Mouse (Mus musculus) heart, embryonic 15.5 days (tissue): Measurements from ENCODE around the gene Ensa. TPM values are rescaled to one million over a fixed set of nuclear protein-coding genes. Genes with fewer than 3 reads are reported as not detected.
A peak's percentile ranks its signal among the peaks of the same experiment; 100 is the strongest.
"Not testable (repeated sequence)": the region's sequence is repeated elsewhere in the genome, so short reads cannot be mapped to it uniquely, and the experiment has no call there.

Source experiments
- ATAC-seq: fragments of 200-750 bp; cut with Nextera tagmentation; replicated peaks from 2 replicates; pipeline ENCODE4 v1.8.0; 2017; ENCODE audit warnings: low read depth, moderate TSS enrichment; ENCODE audit not compliant: insufficient number of reproducible peaks, insufficient read depth, low FRiP score
- H3K27ac ChIP-seq: fragments of 300-500 bp; sonication (generic); 2 replicates; pipeline ENCODE4 v1.5.1; 2015; ENCODE audit warnings: mild to moderate bottlenecking, inconsistent platforms
- H3K27me3 ChIP-seq: fragments of 300-500 bp; sonication (generic); 2 replicates; pipeline ENCODE4 v1.6.1; 2015; ENCODE audit warnings: inconsistent platforms
- H3K36me3 ChIP-seq: fragments of 300-500 bp; sonication (generic); 2 replicates; pipeline ENCODE4 v1.6.1; 2015; ENCODE audit warnings: mild to moderate bottlenecking, inconsistent platforms
- H3K4me1 ChIP-seq: fragments of 300-500 bp; sonication (generic); replicated peaks from 2 replicates; pipeline ENCODE4 v1.6.1; 2015; ENCODE audit warnings: inconsistent platforms
- H3K4me2 ChIP-seq: fragments of 300-500 bp; sonication (generic); 2 replicates; pipeline ENCODE4 v1.6.1; 2015; ENCODE audit warnings: inconsistent platforms, mild to moderate bottlenecking, moderate library complexity
- H3K4me3 ChIP-seq: fragments of 300-500 bp; sonication (generic); 2 replicates; pipeline ENCODE4 v1.5.1; 2015; ENCODE audit warnings: mild to moderate bottlenecking, inconsistent platforms
- H3K9ac ChIP-seq: fragments of 300-500 bp; sonication (generic); 2 replicates; pipeline ENCODE4 v1.6.1; 2015; ENCODE audit warnings: mild to moderate bottlenecking, inconsistent platforms
- H3K9me3 ChIP-seq: fragments of 300-500 bp; sonication (generic); replicated peaks from 2 replicates; pipeline ENCODE4 v1.6.1; 2016; ENCODE audit warnings: inconsistent platforms
- WGBS: fragments of 180-500 bp; shearing (Covaris S2); methylation state at CpG from one replicate; pipeline ENCODE4 v1.1.7; 2015; ENCODE audit warnings: mixed read lengths; 5-methylcytosine and 5-hydroxymethylcytosine counted together
- polyA plus RNA-seq: library from polyadenylated mRNA; unstranded; fragments of >200 nt; fragmentation: Nextera tagmentation; extraction: Ambion mirVana; gene quantifications from 2 replicates; pipeline ENCODE4 v1.2.1, GENCODE M21; 2015

The Ensa gene
- polyA plus RNA-seq, 1 experiment from 2014 or later: 45.8 TPM

DNA sequence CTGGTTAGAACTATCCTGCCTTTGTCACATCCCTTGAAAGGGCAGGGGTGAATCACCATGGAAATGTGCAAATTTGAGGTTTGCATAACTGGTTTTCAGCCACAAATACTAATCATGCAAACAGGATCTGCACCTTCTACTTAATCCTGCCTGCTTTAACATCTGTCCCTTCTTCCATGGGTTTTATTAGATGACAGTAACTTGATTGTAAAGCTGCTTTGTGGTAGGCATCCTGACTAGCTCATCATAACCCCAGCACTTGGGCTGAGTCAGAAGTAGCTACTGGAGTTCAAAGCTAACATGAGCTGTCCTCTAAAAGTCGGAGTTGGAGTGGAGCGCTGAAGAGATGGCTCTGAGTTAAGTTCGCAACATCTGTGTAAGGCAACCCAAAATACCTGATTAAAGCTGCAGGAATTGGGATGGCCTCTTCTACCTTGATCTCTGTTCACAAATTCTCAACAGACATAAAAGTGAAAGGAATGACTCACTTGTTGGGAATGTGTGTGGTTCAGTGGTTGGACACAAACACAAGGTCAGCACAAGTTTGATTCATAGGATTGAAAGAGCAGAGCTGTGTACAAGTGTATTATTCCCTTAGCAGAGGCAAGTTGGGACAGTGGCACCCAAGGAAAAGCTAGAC lies 39.3 kb downstream of the Ensa start:
- Histone ChIP-seq H3K9me3 (no peaks in the 10 kb centered on the region), H3K36me3 (peaks cover 27% of the 10 kb centered on the region), H3K27ac (peak overlapping the region; percentile 98), H3K27me3 (no peaks in the 10 kb centered on the region), H3K4me2 (peak overlapping the region; percentile 26), H3K4me3 (no peak overlapping the region), H3K4me1 (peaks cover 84% of the 10 kb centered on the region), H3K9ac (no peak overlapping the region; the same call in 1 of the 2 replicates)
- 71% methylated on average over 3 of the region's 3 CpGs for WGBS
- no peak for ATAC-seq

DNA sequence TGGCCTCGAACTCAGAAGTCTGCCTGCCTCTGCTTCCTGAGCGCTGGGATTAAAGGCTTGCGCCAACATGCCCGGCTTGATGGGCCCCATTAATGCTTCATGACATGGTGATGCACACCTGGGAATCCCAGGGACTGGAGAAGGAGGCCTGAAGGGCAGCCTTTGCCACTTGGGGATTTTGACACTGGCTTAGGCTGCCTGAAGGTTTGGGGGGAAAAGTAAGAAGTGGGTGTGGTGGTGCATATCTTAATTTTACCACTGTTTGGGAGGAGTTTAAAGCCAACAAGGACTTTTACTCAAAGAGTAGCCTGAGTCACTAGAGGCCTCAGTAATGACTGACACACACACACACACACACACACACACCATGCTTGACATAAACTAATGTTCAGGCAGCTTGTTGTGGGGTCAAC lies 40.2 kb downstream of the Ensa start:
- no peak for ATAC-seq
- H3K4me2 ChIP-seq: no peak overlapping the region
- H3K4me3 ChIP-seq: no peak overlapping the region
- no peak overlapping the region for H3K9ac ChIP-seq
- H3K27me3 ChIP-seq: no peaks in the 10 kb centered on the region
- H3K9me3 ChIP-seq: no peaks in the 10 kb centered on the region
- H3K4me1 ChIP-seq: peaks cover 87% of the 10 kb centered on the region
- peak overlapping the region; percentile 98 for H3K27ac ChIP-seq
- 87% methylated on average over 4 of the region's 4 CpGs for WGBS
- H3K36me3 ChIP-seq: peaks cover 27% of the 10 kb centered on the region

DNA sequence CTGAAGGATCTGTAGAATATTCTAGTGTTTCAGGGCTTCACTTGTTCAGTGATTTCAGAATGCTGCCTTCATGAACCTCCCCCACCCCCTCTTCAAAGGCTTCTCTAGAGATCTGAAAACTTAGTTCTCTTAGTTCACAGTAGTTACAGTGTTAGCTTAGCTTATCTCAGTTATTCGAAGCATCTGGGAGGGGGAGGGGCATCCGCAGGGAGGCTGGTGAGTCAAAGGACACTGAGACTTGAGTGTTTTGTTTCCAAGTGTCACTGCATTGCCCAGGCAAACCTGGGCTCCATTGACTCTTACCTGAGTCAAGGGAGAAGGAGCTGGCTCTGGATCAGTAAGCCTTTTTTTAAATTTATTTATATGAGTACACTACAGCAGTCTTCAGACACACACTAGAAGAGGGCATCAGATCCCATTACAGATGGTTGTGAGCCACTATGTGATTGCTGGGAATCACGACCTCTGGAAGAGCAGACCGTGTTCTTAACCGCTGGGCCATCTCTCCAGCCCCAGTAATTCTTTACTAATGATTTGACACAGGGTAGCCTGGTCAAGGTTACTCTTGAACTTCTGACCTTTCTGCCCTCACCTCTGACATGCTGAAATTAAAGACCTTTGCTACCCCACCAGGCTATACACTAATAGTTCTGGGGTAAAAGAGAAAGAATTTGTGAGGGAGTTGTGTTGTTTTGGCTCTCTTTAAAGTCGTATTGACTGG lies 41.5 kb downstream of the Ensa start:
- ATAC-seq: peak; percentile 70; the same call in 1 of the 2 replicates
- Histone ChIP-seq H3K4me1 (peaks cover 79% of the 10 kb centered on the region), H3K27me3 (no peaks in the 10 kb centered on the region), H3K9ac (no peak overlapping the region), H3K4me3 (peak overlapping the region; percentile 2; the same call in 1 of the 2 replicates), H3K9me3 (no peaks in the 10 kb centered on the region), H3K36me3 (peaks cover 19% of the 10 kb centered on the region), H3K4me2 (peak overlapping the region; percentile 36), H3K27ac (peak overlapping the region; percentile 98)
- WGBS: 13% methylated on average over 6 of the region's 6 CpGs

DNA sequence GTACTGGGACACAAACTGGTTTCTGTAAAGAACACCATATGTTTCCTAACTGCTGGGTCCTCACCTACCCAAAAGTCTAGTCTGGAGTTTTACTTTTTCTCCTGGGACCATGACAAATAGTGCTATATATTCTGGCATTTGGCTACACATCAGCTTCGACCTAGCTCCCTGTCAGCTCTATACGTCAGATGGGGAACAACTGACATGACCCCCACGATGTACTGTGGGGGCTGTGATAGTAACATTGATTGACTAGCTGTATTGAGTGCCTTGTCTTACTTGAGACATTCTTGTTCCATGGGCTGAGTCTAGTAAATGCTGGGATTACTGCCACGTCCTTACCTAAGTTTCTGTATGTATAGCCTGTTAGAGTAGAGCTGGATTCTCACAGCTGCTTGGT lies 42.7 kb downstream of the Ensa start:
- Histone ChIP-seq H3K4me2 (peak overlapping the region; percentile 35), H3K9ac (peak overlapping the region; percentile 8; the same call in 1 of the 2 replicates), H3K36me3 (peaks cover 16% of the 10 kb centered on the region), H3K4me1 (peaks cover 81% of the 10 kb centered on the region), H3K9me3 (no peaks in the 10 kb centered on the region), H3K27me3 (no peaks in the 10 kb centered on the region), H3K27ac (peak overlapping the region; percentile 98), H3K4me3 (no peak overlapping the region; the same call in 1 of the 2 replicates)
- WGBS: 22% methylated on average over 4 of the region's 4 CpGs
- ATAC-seq: no peak

DNA sequence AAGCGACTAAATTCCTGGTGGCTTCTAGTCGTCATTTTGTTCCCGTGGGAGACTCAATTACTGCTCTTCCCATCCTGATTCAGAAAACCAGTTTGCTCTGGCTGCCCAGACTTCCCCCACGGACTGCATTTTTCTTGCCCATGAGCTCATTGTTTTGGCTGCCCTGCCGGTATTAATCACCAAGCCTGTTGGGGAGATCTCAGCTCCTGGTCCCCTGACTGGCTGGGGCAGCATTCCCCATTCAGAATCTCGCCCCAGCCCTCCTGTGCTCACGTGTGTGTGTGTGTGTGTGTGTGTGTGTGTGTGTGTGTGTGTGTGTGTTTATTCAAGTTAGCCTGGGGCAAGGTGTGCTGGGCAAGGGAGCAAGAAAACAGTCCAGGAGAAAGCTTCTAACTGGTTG lies 43.2 kb downstream of the Ensa start:
- Histone ChIP-seq H3K4me2 (peak overlapping the region; percentile 35), H3K27ac (peak overlapping the region; percentile 98), H3K9me3 (no peaks in the 10 kb centered on the region), H3K9ac (peak overlapping the region; percentile 8; the same call in 1 of the 2 replicates), H3K36me3 (peaks cover 15% of the 10 kb centered on the region), H3K4me1 (peaks cover 81% of the 10 kb centered on the region), H3K27me3 (no peaks in the 10 kb centered on the region), H3K4me3 (no peak overlapping the region; the same call in 1 of the 2 replicates)
- WGBS: 13% methylated on average over 7 of the region's 7 CpGs
- ATAC-seq: peak; percentile 47

DNA sequence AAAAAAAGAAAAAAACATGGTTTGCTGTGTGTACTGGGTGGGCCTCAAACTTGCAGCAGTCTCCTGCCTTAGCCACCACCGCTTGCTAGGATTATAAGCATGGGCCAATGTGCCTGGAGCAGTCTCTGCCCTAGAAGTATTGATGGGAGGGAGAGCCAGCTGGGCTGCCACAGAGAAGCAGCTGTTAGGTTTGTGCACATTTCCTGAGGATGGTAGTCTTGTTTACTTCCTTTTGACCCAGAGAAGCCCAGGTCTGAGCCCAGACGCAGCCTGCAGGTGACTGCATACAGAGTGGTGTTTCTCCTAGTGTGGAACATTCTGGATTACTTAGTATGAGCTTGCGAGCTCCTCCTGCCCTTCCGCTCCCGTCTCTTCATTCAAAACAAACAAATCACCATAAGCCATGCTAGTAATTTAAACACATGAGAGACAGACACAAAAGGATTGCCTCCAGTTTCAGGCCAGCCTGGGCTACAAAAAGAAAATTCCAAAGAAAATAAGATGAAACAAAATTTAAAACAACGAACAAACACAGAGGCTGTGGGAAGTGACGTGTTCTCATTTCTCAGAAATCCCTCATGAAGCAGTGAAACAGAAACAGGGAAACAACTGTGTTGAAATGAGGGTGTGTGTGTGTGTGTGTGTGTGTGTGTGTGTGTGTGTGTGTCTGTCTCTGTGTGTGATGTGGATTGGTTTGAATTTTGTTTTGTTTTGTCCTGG lies 44.0 kb downstream of the Ensa start:
- ATAC-seq: no peak
- Histone ChIP-seq H3K9ac (no peak overlapping the region), H3K4me3 (no peak overlapping the region), H3K36me3 (peaks cover 9% of the 10 kb centered on the region), H3K4me1 (peaks cover 81% of the 10 kb centered on the region), H3K27me3 (no peaks in the 10 kb centered on the region), H3K27ac (peak overlapping the region; percentile 98), H3K9me3 (no peaks in the 10 kb centered on the region), H3K4me2 (peak overlapping the region; percentile 35)
- WGBS: 72% methylated on average over 7 of the region's 7 CpGs

DNA sequence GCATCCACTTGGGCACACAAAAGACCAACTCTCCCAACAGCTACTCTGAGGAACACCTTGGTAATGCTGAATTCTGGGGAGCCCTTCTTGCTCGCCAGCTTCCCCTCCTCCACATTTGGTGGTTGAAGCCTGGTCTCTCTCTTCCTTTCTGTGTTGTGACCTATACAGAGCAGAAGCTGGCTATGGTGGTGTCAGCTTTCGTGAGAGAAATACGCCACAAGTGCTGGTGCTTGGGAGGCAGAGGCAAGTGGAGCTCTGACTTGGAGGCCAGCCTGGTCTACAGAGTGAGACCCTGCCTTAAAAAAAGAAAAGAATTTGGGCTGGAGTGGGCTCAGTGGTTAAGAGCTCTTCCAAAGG lies 44.5 kb downstream of the Ensa start:
- H3K36me3 ChIP-seq: peaks cover 8% of the 10 kb centered on the region
- ATAC-seq: no peak
- peak overlapping the region; percentile 98 for H3K27ac ChIP-seq
- H3K27me3 ChIP-seq: no peaks in the 10 kb centered on the region
- H3K4me3 ChIP-seq: no peak overlapping the region
- H3K4me1 ChIP-seq: peaks cover 81% of the 10 kb centered on the region
- 88% methylated on average over 3 of the region's 3 CpGs for WGBS
- H3K4me2 ChIP-seq: no peak overlapping the region
- H3K9me3 ChIP-seq: no peaks in the 10 kb centered on the region
- H3K9ac ChIP-seq: no peak overlapping the region

DNA sequence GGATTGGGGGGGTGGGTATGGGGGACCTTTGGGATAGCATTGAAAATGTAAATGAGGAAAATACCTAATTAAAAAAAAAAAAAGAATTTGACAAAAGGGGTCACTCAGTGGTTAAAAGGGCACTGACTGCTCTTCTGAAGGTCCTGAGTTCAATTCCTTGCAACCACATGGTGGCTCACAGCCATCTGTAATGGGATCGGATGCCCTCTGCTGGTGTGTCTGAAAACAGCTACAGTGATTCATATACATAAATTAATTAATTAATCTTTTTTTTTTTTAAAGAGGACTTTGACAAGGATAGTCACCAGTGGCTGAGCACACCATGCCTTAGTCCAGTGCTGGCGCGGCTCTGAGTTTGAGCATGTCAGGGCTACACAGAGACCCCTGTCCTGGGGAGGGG lies 45.6 kb downstream of the Ensa start:
- not testable (repeated sequence) for H3K27me3 ChIP-seq, H3K4me3 ChIP-seq, H3K9me3 ChIP-seq, H3K36me3 ChIP-seq, ATAC-seq, H3K9ac ChIP-seq, H3K4me2 ChIP-seq
- 94% methylated on average over 3 of the region's 3 CpGs for WGBS
- 0 out of 2 replicates have a peak overlapping the region, but pooled peaks have one; percentile 5 for H3K27ac ChIP-seq
- H3K4me1 ChIP-seq: peaks cover 81% of the 10 kb centered on the region

DNA sequence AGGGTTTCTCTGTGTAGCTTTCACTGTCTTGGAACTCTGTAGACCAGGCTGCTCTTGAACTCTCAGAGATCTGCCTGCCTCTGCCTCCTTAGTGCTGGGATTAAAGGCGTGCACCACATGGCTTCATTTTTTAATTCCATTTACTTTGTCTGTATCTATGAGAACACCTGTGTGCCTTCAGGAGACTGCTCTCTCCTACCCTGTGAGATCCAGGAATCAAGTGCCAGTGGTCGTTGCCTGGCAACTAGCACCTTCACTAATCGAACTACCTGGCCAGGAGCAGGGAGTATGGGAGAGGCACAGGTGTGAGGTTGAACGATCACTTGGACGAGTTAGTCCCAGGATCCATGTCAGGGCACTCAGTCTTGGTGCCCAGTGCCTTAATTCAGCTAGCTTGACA lies 46.4 kb downstream of the Ensa start:
- Histone ChIP-seq H3K4me1 (peaks cover 81% of the 10 kb centered on the region), H3K9ac (no peak overlapping the region; the same call in 1 of the 2 replicates), H3K36me3 (no peaks in the 10 kb centered on the region; the same call in 1 of the 2 replicates), H3K9me3 (no peaks in the 10 kb centered on the region), H3K27me3 (no peaks in the 10 kb centered on the region), H3K27ac (0 out of 2 replicates have a peak overlapping the region, but pooled peaks have one; percentile 5), H3K4me3 (no peak overlapping the region), H3K4me2 (no peak overlapping the region)
- ATAC-seq: no peak
- WGBS: 86% methylated on average over 5 of the region's 5 CpGs

DNA sequence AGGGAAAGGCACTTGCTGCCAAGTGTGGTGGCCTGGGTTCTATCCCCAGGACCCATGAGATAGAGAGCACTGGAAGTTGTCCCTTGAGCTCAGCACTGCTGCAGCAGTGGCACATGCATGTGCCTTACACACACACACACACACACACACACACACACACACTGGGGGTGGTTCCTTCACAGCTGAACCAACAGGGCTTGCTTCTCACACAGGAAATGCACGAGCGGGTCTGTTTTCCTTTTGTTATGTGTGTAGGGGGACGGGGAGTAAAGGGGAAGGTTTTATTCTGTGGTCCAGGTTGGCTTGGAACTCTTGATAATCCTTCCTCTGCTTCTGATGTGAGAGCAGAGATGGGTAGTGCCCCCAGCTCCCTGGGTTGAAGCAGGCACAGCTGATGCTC lies 47.7 kb downstream of the Ensa start:
- peaks cover 81% of the 10 kb centered on the region for H3K4me1 ChIP-seq
- no peaks in the 10 kb centered on the region for H3K27me3 ChIP-seq
- peak overlapping the region; percentile 97 for H3K27ac ChIP-seq
- ATAC-seq: no peak
- H3K9ac ChIP-seq: peak overlapping the region; percentile 54; the same call in 1 of the 2 replicates
- H3K4me3 ChIP-seq: 0 out of 2 replicates have a peak overlapping the region, but pooled peaks have one; percentile 27
- 39% methylated on average over 3 of the region's 3 CpGs for WGBS
- no peaks in the 10 kb centered on the region for H3K9me3 ChIP-seq
- no peaks in the 10 kb centered on the region; the same call in 1 of the 2 replicates for H3K36me3 ChIP-seq
- peak overlapping the region; percentile 64 for H3K4me2 ChIP-seq
